Mouse (Mus musculus) cerebellum, adult 8-10 months (tissue): Measurements from ENCODE around the gene Srsf9.
"Not testable (repeated sequence)": the region's sequence is repeated elsewhere in the genome, so short reads cannot be mapped to it uniquely, and the experiment has no call there.

ENCODE experiments used
- DNase-seq: peaks from one replicate; pipeline ENCODE4 v3.0.0; 2022

The Srsf9 gene

GRCm38 (mm10) chr5:115326875-115327609 lies at the start of gene Srsf9:
Gene Srsf9 (plus strand): TSS chr5:115327177.
- DNase-seq: peak; percentile 96

DNA sequence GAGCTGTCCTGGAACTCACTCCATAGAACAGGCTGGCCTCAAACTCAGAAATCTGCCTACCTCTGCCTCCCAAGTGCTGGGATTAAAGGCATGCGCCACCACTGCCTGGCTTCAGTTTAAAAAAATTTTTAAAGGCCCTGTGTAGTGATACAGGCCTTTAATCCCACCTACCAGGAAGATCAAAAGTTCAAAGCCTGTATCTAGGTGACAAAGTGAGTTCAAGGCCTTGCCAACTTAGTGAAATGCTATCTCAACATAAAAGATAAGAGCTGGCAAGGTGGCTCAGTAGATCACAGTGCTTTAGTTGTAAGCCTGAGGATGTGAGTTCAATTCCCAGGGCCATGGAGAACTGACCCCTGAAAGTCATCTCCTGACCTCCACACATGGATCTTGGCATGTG lies 48.9 kb upstream of the Srsf9 start:
- DNase-seq: no peak

DNA sequence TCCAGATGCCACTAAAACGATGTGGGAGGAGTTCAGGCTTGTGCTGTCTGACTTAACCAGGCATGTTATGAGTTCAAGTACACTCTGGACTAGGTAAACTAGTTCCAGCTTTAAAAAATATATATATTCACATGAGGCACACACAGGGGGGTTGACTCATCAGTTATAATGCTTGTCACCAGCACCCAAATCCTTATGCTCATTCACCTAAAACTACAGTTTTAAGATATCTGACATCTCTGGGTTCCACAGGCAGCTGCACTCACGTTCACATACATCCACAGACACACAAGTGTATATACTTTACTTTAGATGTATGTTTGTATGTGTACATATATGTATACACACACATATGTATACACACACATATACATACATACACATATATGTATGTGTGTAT lies 48.2 kb upstream of the Srsf9 start:
- DNase-seq: no peak

- peak; percentile 90 for DNase-seq
Measured at GRCm38 (mm10) chr5:115279226-115280049, 47.5 kb upstream of the Srsf9 start, which contains the start of gene Coq5. Gene Coq5 (plus strand): TSS chr5:115279666.

GRCm38 (mm10) chr5:115280050-115280687 lies 46.8 kb upstream of the Srsf9 start:
- peak; percentile 43 for DNase-seq

- no peak for DNase-seq
Measured at GRCm38 (mm10) chr5:115284735-115285134, 42.2 kb upstream of the Srsf9 start.

- no peak for DNase-seq
Measured at GRCm38 (mm10) chr5:115294173-115294572, 32.8 kb upstream of the Srsf9 start.

GRCm38 (mm10) chr5:115296347-115296746 lies 30.6 kb upstream of the Srsf9 start:
- DNase-seq: no peak

GRCm38 (mm10) chr5:115300035-115300744 lies 26.8 kb upstream of the Srsf9 start:
- peak; percentile 62 for DNase-seq

- peak; percentile 100 for DNase-seq
Measured at GRCm38 (mm10) chr5:115300792-115301614, 26.0 kb upstream of the Srsf9 start, which contains the start of gene Dynll1. Gene Dynll1 (minus strand): TSS chr5:115300999.

DNA sequence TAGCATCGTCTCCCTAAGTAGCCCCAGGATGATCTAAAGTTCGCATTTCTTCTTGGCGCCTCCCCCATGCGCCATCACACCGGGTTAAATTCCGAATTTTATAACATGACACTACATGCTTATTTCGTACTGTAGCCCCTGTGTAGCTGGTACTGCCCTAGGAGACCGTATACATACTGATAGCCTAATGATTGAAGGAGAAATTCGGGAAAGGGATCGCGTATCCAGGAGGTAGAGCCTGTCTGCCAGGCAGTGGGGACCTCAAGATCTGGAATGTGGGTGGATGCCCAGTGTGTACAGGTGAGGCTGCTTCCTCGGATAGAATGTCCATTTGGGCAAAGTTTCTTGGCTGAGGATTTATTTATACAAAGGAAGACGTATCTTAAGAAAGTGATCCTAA lies 25.4 kb upstream of the Srsf9 start:
- DNase-seq: no peak

- not testable (repeated sequence) for DNase-seq
Measured at GRCm38 (mm10) chr5:115302190-115302589, 24.8 kb upstream of the Srsf9 start.

GRCm38 (mm10) chr5:115312354-115312753 lies 14.6 kb upstream of the Srsf9 start:
- DNase-seq: no peak

- no peak for DNase-seq
Measured at GRCm38 (mm10) chr5:115312816-115313667, 13.9 kb upstream of the Srsf9 start.

- no peak for DNase-seq
Measured at GRCm38 (mm10) chr5:115313668-115313943, 13.4 kb upstream of the Srsf9 start.

GRCm38 (mm10) chr5:115316968-115317644 lies 9.9 kb upstream of the Srsf9 start:
- no peak for DNase-seq

- DNase-seq: no peak
Measured at GRCm38 (mm10) chr5:115317645-115318328, 9.2 kb upstream of the Srsf9 start.

- DNase-seq: peak; percentile 79
Measured at GRCm38 (mm10) chr5:115319004-115319940, 7.7 kb upstream of the Srsf9 start.
